Mouse (Mus musculus): ENCODE data around the gene Gm11037. TPM values are rescaled to one million over a fixed set of nuclear protein-coding genes. Genes with fewer than 3 reads are reported as not detected.

The Gm11037 gene
- not detected in 2 replicates for polyA plus RNA-seq (2012)

- Histone ChIP-seq H3K9me3 (ENCODE audit: control insufficient read depth, low read length) (no peaks in the 10 kb centered on the region), H3K4me1 (ENCODE audit: control insufficient read depth) (peaks cover 92% of the 10 kb centered on the region), H3K36me3 (ENCODE audit: control insufficient read depth) (peaks cover 38% of the 10 kb centered on the region), H3K4me3 (replicated peaks) (no peak within 1 kb of the TSS), H3K27me3 (ENCODE audit: control insufficient read depth) (peaks cover 2% of the 10 kb centered on the region; the same call in 1 of the 2 replicates)
- TF ChIP-seq GATA1 (IDR thresholded peaks at IDR 0.05; ENCODE audit: low read length) = no peak
- TF ChIP-seq TAL1 (IDR thresholded peaks at IDR 0.05; ENCODE audit: low read length) = no peak
Observed at GRCm38 (mm10) chr2:131132930-131133547, at the start of gene Gm11037. Gene Gm11037, plus strand, starts transcription at chr2:131133497.

GRCm38 (mm10) chr2:131084206-131084605 is 49.1 kb upstream of the Gm11037 start:
- TF ChIP-seq GATA1 (IDR thresholded peaks at IDR 0.05; ENCODE audit: low read length) (no peak), TAL1 (IDR thresholded peaks at IDR 0.05; ENCODE audit: low read length) (no peak)
- peaks cover 42% of the 10 kb centered on the region for H3K27me3 ChIP-seq (ENCODE audit: control insufficient read depth)
- no peaks in the 10 kb centered on the region for H3K9me3 ChIP-seq (ENCODE audit: control insufficient read depth, low read length)

GRCm38 (mm10) chr2:131086667-131087390 is 46.5 kb upstream of the Gm11037 start, which contains the start of gene Siglec1:
Gene Siglec1, minus strand, starts transcription at chr2:131086765.
- Histone ChIP-seq H3K4me3 (replicated peaks) (no peak within 1 kb of the TSS), H3K27me3 (ENCODE audit: control insufficient read depth) (peaks cover 18% of the 10 kb centered on the region), H3K4me1 (ENCODE audit: control insufficient read depth) (no peaks in the 10 kb centered on the region; the same call in 1 of the 2 replicates), H3K36me3 (ENCODE audit: control insufficient read depth) (no peaks in the 10 kb centered on the region), H3K9me3 (ENCODE audit: control insufficient read depth, low read length) (no peaks in the 10 kb centered on the region)
- no peak for TF ChIP-seq TAL1 (IDR thresholded peaks at IDR 0.05; ENCODE audit: low read length)
- no peak for TF ChIP-seq GATA1 (IDR thresholded peaks at IDR 0.05; ENCODE audit: low read length)

More at GRCm38 (mm10) chr2:131084206-131084605, 49.1 kb upstream of the Gm11037 start:
- no peaks in the 10 kb centered on the region for H3K36me3 ChIP-seq (ENCODE audit: control insufficient read depth)
- no peak overlapping the region for H3K4me3 ChIP-seq (replicated peaks)
- peaks cover 2% of the 10 kb centered on the region for H3K4me1 ChIP-seq (ENCODE audit: control insufficient read depth)

DNA sequence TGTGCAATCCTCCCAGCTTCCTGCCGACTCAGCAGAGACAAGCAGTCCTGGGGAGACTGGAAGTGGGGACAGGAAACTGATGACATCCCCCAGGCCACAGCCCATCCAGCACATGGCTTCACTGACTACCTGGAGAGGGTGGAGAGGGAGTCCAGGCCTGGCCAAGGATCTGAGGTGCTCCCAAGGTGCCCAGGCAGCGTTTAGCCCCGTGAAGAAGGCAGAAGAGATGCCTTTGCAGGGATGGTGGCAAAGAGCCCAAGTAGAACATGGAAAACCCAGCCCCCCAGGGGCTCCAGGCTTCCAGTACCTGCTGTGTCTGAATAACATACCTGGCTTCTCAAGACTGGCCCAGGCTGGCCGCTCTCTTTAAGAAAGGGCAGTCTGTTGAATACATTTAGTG is 44.7 kb upstream of the Gm11037 start:
- Histone ChIP-seq H3K4me1 (ENCODE audit: control insufficient read depth) (peaks cover under 1% of the 10 kb centered on the region; the same call in 1 of the 2 replicates), H3K27me3 (ENCODE audit: control insufficient read depth) (peaks cover 16% of the 10 kb centered on the region)

GRCm38 (mm10) chr2:131089634-131090033 is 43.7 kb upstream of the Gm11037 start:
- Histone ChIP-seq H3K27me3 (ENCODE audit: control insufficient read depth) (peaks cover 13% of the 10 kb centered on the region), H3K36me3 (ENCODE audit: control insufficient read depth) (no peaks in the 10 kb centered on the region), H3K9me3 (ENCODE audit: control insufficient read depth, low read length) (no peaks in the 10 kb centered on the region), H3K4me3 (replicated peaks) (no peak overlapping the region), H3K4me1 (ENCODE audit: control insufficient read depth) (peaks cover 8% of the 10 kb centered on the region)
- no peak for TF ChIP-seq TAL1 (IDR thresholded peaks at IDR 0.05; ENCODE audit: low read length)
- no peak for TF ChIP-seq GATA1 (IDR thresholded peaks at IDR 0.05; ENCODE audit: low read length)

More for the DNA sequence above, 44.7 kb upstream of the Gm11037 start:
- H3K36me3 ChIP-seq (ENCODE audit: control insufficient read depth) = no peaks in the 10 kb centered on the region
- no peaks in the 10 kb centered on the region for H3K9me3 ChIP-seq (ENCODE audit: control insufficient read depth, low read length)
- H3K4me3 ChIP-seq (replicated peaks) = no peak overlapping the region
- TF ChIP-seq GATA1 (IDR thresholded peaks at IDR 0.05; ENCODE audit: low read length) = no peak
- TF ChIP-seq TAL1 (IDR thresholded peaks at IDR 0.05; ENCODE audit: low read length) = no peak

DNA sequence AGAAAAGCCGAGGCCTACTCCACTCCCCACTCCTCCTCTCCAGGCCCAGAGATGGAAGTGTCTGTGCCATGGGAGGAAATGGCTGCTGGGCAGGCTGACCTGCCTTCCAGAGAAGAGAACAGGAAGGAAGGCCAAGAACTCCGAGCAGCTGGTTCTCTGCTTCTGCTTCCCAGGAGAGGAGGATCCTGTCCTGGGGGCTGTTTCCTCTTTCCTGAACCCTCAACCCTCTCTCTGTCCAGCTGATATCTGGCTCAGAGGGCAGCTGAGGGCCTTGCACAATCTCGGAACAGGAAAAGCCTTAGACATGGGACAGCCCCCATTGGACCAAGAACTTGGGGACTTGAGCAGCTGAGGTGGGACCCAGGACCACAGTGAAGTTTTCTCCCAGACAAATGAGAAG is 42.4 kb upstream of the Gm11037 start:
- H3K4me3 ChIP-seq (replicated peaks) = no peak overlapping the region
- H3K36me3 ChIP-seq (ENCODE audit: control insufficient read depth) = no peaks in the 10 kb centered on the region
- peaks cover 20% of the 10 kb centered on the region for H3K4me1 ChIP-seq (ENCODE audit: control insufficient read depth)
- peaks cover 12% of the 10 kb centered on the region for H3K27me3 ChIP-seq (ENCODE audit: control insufficient read depth)
- TF ChIP-seq GATA1 (IDR thresholded peaks at IDR 0.05; ENCODE audit: low read length) (no peak), TAL1 (IDR thresholded peaks at IDR 0.05; ENCODE audit: low read length) (no peak)
- H3K9me3 ChIP-seq (ENCODE audit: control insufficient read depth, low read length) = no peaks in the 10 kb centered on the region

GRCm38 (mm10) chr2:131093577-131093976 is 39.7 kb upstream of the Gm11037 start:
- TF ChIP-seq GATA1 (IDR thresholded peaks at IDR 0.05; ENCODE audit: low read length) (no peak), TAL1 (IDR thresholded peaks at IDR 0.05; ENCODE audit: low read length) (no peak)
- H3K27me3 ChIP-seq (ENCODE audit: control insufficient read depth) = peaks cover under 1% of the 10 kb centered on the region
- peaks cover 43% of the 10 kb centered on the region for H3K4me1 ChIP-seq (ENCODE audit: control insufficient read depth)
- no peak overlapping the region for H3K4me3 ChIP-seq (replicated peaks)
- no peaks in the 10 kb centered on the region for H3K9me3 ChIP-seq (ENCODE audit: control insufficient read depth, low read length)
- no peaks in the 10 kb centered on the region for H3K36me3 ChIP-seq (ENCODE audit: control insufficient read depth)

- H3K27me3 ChIP-seq (ENCODE audit: control insufficient read depth) = no peaks in the 10 kb centered on the region; the same call in 1 of the 2 replicates
- H3K4me3 ChIP-seq (replicated peaks) = no peak overlapping the region
- peaks cover 43% of the 10 kb centered on the region for H3K4me1 ChIP-seq (ENCODE audit: control insufficient read depth)
- TF ChIP-seq TAL1 (IDR thresholded peaks at IDR 0.05; ENCODE audit: low read length) (no peak), GATA1 (IDR thresholded peaks at IDR 0.05; ENCODE audit: low read length) (no peak)
- H3K9me3 ChIP-seq (ENCODE audit: control insufficient read depth, low read length) = no peaks in the 10 kb centered on the region
- no peaks in the 10 kb centered on the region for H3K36me3 ChIP-seq (ENCODE audit: control insufficient read depth)
Observed at GRCm38 (mm10) chr2:131094823-131095222, 38.5 kb upstream of the Gm11037 start.

GRCm38 (mm10) chr2:131096101-131096795 is 37.0 kb upstream of the Gm11037 start:
- peaks cover 43% of the 10 kb centered on the region for H3K4me1 ChIP-seq (ENCODE audit: control insufficient read depth)
- TF ChIP-seq TAL1 (IDR thresholded peaks at IDR 0.05; ENCODE audit: low read length) = no peak
- TF ChIP-seq GATA1 (IDR thresholded peaks at IDR 0.05; ENCODE audit: low read length) = no peak
- no peaks in the 10 kb centered on the region for H3K36me3 ChIP-seq (ENCODE audit: control insufficient read depth)
- no peaks in the 10 kb centered on the region for H3K9me3 ChIP-seq (ENCODE audit: control insufficient read depth, low read length)
- H3K27me3 ChIP-seq (ENCODE audit: control insufficient read depth) = no peaks in the 10 kb centered on the region
- peak overlapping the region; percentile 46 for H3K4me3 ChIP-seq (replicated peaks)

All from erythroblast, embryonic 14.5 days (primary cell).